Mouse (Mus musculus) lung, postnatal 4 days (tissue): ENCODE measurements around the gene Krtap19-5.

Source experiments
- DNase-seq, 2 experiments: peaks; one replicate each; pipeline ENCODE4 v3.0.0; 2021

Gene Krtap19-5

GRCm38 (mm10) chr16:88896357-88896756 is at the start of gene Krtap19-5:
Krtap19-5 (minus strand) TSS chr16:88896457.
- DNase-seq = no peak

GRCm38 (mm10) chr16:88941106-88941505 is 44.8 kb upstream of the Krtap19-5 start:
- no peak for DNase-seq

GRCm38 (mm10) chr16:88938252-88938651 is 42.0 kb upstream of the Krtap19-5 start:
- DNase-seq = no peak

GRCm38 (mm10) chr16:88932165-88932564 is 35.9 kb upstream of the Krtap19-5 start, which contains the start of gene Krtap19-9b:
Krtap19-9b (minus strand) TSS chr16:88932265.
- DNase-seq = no peak

- no peak for DNase-seq
Measured at GRCm38 (mm10) chr16:88886870-88887269, 9.4 kb downstream of the Krtap19-5 start.

- no peak for DNase-seq
Measured at GRCm38 (mm10) chr16:88884989-88885388, 11.3 kb downstream of the Krtap19-5 start, which contains the start of gene Krtap19-4. Krtap19-4 (minus strand) TSS chr16:88885089.

- DNase-seq = no peak
Measured at GRCm38 (mm10) chr16:88877938-88878337, 18.3 kb downstream of the Krtap19-5 start, which contains the start of gene Krtap19-3. Krtap19-3 (minus strand) TSS chr16:88878038.

GRCm38 (mm10) chr16:88874169-88874568 is 22.1 kb downstream of the Krtap19-5 start, which contains the start of gene Krtap19-2:
Krtap19-2 (minus strand) TSS chr16:88874269.
- no peak for DNase-seq

- DNase-seq = no peak
Measured at GRCm38 (mm10) chr16:88869311-88869710, 26.9 kb downstream of the Krtap19-5 start, which contains the start of gene Krtap19-1. Krtap19-1 (minus strand) TSS chr16:88869411.

- DNase-seq = no peak
Measured at GRCm38 (mm10) chr16:88864887-88865407, 31.3 kb downstream of the Krtap19-5 start.

GRCm38 (mm10) chr16:88851450-88851849 is 44.8 kb downstream of the Krtap19-5 start:
- DNase-seq = no peak

- DNase-seq = no peak
Measured at GRCm38 (mm10) chr16:88848558-88848957, 47.7 kb downstream of the Krtap19-5 start.

- no peak for DNase-seq
Measured at GRCm38 (mm10) chr16:88847363-88847762, 48.9 kb downstream of the Krtap19-5 start.
